Mouse (Mus musculus) hindbrain, embryonic 13.5 days (tissue): ENCODE results near the gene Kdf1. TPM values are rescaled to one million over a fixed set of nuclear protein-coding genes. Genes with fewer than 3 reads are reported as not detected.

Experiments
- ATAC-seq: fragments of 200-750 bp; cut with Nextera tagmentation; 2 replicates; pipeline ENCODE4 v1.8.0; 2017; ENCODE audit warnings: moderate TSS enrichment; ENCODE audit not compliant: low FRiP score
- H3K27ac ChIP-seq: fragments of 300-500 bp; sonication (generic); 2 replicates; pipeline ENCODE4 v1.5.1; 2015; ENCODE audit warnings: inconsistent platforms, mild to moderate bottlenecking, moderate library complexity
- H3K27me3 ChIP-seq: fragments of 300-500 bp; sonication (generic); 2 replicates; pipeline ENCODE4 v1.6.1; 2015; ENCODE audit warnings: mild to moderate bottlenecking, inconsistent platforms
- H3K36me3 ChIP-seq: fragments of 300-500 bp; sonication (generic); 2 replicates; pipeline ENCODE4 v1.6.1; 2015; ENCODE audit warnings: mild to moderate bottlenecking, inconsistent platforms
- H3K4me1 ChIP-seq: fragments of 300-500 bp; sonication (generic); replicated peaks from 2 replicates; pipeline ENCODE4 v1.6.1; 2015; ENCODE audit warnings: inconsistent platforms
- H3K4me2 ChIP-seq: fragments of 300-500 bp; sonication (generic); 2 replicates; pipeline ENCODE4 v1.6.1; 2015; ENCODE audit warnings: inconsistent platforms, mild to moderate bottlenecking, moderate library complexity
- H3K4me3 ChIP-seq: fragments of 300-500 bp; sonication (generic); 2 replicates; pipeline ENCODE4 v1.5.1; 2015; ENCODE audit warnings: mild to moderate bottlenecking, inconsistent platforms
- H3K9ac ChIP-seq: fragments of 300-500 bp; sonication (generic); 2 replicates; pipeline ENCODE4 v1.6.1; 2015; ENCODE audit warnings: mild to moderate bottlenecking, inconsistent platforms
- H3K9me3 ChIP-seq: fragments of 300-500 bp; sonication (generic); 2 replicates; pipeline ENCODE4 v1.6.1; 2016; ENCODE audit warnings: inconsistent platforms
- WGBS: fragments of 180-500 bp; shearing (Covaris S2); methylation state at CpG from one replicate; pipeline ENCODE4 v1.1.7; 2015; 5-methylcytosine and 5-hydroxymethylcytosine counted together
- polyA plus RNA-seq: library from polyadenylated mRNA; unstranded; fragments of >200 nt; fragmentation: Nextera tagmentation; extraction: Ambion mirVana; gene quantifications from 2 replicates; pipeline ENCODE4 v1.2.1, GENCODE M21; 2015

The Kdf1 gene
- polyA plus RNA-seq, 1 experiment from 2014 or later, result 0.30 TPM

DNA sequence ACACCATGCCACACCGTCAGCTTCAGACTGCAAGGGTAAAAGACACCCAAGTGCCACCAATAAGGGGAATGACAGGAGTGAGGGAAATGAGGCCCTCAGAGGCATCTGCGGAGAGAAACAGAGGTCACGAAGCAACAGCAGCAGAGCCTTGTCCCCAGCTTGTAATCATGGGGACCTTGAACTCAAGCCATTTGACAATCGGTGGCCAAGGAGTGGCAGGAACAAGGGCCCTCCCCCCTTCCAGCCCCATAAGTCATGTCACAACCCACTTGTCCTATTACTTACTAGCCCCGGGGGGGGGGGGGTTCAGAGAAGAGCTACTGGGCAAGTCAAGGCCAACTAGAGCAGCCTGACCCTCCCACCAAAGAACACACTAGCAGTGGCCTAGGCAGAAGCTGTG is 17.9 kb downstream of the Kdf1 start:
- Histone ChIP-seq H3K4me1 (no peaks in the 10 kb centered on the region), H3K27ac (no peak overlapping the region), H3K4me2 (no peak overlapping the region), H3K36me3 (peaks cover 98% of the 10 kb centered on the region), H3K9me3 (no peaks in the 10 kb centered on the region), H3K27me3 (no peaks in the 10 kb centered on the region), H3K4me3 (no peak overlapping the region), H3K9ac (no peak overlapping the region)
- 96% methylated on average over 5 of the region's 5 CpGs for WGBS
- ATAC-seq, result no peak

GRCm38 (mm10) chr4:133545272-133546231 is 26.8 kb downstream of the Kdf1 start, which contains the start of gene Nudc:
Gene Nudc (minus strand): TSS chr4:133545996.
- H3K27ac ChIP-seq, result peak within 1 kb of the TSS; percentile 88
- peaks cover 26% of the 10 kb centered on the region for H3K36me3 ChIP-seq
- peak within 1 kb of the TSS; percentile 89 for H3K9ac ChIP-seq
- ATAC-seq, result peak; percentile 98
- H3K4me2 ChIP-seq, result peak within 1 kb of the TSS; percentile 84
- peak within 1 kb of the TSS; percentile 93 for H3K4me3 ChIP-seq
- H3K27me3 ChIP-seq, result 0 out of 2 replicates have a peak, but pooled peaks cover 4% of the 10 kb centered on the region
- H3K4me1 ChIP-seq, result peaks cover 23% of the 10 kb centered on the region
- WGBS, result under 1% methylated on average over 72 of the region's 77 CpGs
- H3K9me3 ChIP-seq, result no peaks in the 10 kb centered on the region

DNA sequence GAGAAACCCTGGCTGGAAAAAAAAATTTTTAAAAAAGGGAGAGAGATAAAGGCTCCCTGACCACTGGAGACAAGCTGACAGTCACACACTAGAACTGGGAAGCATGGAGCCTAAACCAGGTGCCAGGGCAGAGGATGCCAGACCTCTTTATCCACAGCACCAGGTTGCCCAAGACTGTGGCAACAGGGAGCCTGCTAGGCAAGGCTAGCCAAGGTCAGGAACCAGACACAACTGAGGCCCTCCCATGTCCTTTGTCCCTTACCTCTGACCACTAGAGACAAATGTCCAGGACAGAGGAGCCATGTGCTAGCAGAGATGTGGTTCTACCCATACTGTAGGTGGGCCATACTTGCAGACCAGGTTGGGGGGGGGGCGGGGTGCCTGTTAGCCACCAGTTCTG is 33.3 kb downstream of the Kdf1 start:
- Histone ChIP-seq H3K4me1 (no peaks in the 10 kb centered on the region), H3K36me3 (no peaks in the 10 kb centered on the region), H3K9ac (no peak overlapping the region), H3K27ac (no peak overlapping the region), H3K9me3 (no peaks in the 10 kb centered on the region), H3K4me2 (no peak overlapping the region), H3K27me3 (peaks cover 20% of the 10 kb centered on the region; the same call in 1 of the 2 replicates), H3K4me3 (no peak overlapping the region)
- no peak for ATAC-seq
- 81% methylated on average over 1 of the region's 1 CpGs for WGBS

- H3K36me3 ChIP-seq, result no peaks in the 10 kb centered on the region
- no peaks in the 10 kb centered on the region for H3K4me1 ChIP-seq
- no peak within 1 kb of the TSS for H3K27ac ChIP-seq
- peaks cover 20% of the 10 kb centered on the region; the same call in 1 of the 2 replicates for H3K27me3 ChIP-seq
- no peak within 1 kb of the TSS for H3K4me2 ChIP-seq
- H3K4me3 ChIP-seq, result no peak within 1 kb of the TSS
- WGBS, result 73% methylated on average over 10 of the region's 10 CpGs
- H3K9me3 ChIP-seq, result no peaks in the 10 kb centered on the region
- no peak for ATAC-seq
- H3K9ac ChIP-seq, result no peak within 1 kb of the TSS
These were observed 34.1 kb downstream of the Kdf1 start, which contains the start of gene Nr0b2 for GRCm38 (mm10) chr4:133552768-133553447. Gene Nr0b2 (plus strand): TSS chr4:133553376.

DNA sequence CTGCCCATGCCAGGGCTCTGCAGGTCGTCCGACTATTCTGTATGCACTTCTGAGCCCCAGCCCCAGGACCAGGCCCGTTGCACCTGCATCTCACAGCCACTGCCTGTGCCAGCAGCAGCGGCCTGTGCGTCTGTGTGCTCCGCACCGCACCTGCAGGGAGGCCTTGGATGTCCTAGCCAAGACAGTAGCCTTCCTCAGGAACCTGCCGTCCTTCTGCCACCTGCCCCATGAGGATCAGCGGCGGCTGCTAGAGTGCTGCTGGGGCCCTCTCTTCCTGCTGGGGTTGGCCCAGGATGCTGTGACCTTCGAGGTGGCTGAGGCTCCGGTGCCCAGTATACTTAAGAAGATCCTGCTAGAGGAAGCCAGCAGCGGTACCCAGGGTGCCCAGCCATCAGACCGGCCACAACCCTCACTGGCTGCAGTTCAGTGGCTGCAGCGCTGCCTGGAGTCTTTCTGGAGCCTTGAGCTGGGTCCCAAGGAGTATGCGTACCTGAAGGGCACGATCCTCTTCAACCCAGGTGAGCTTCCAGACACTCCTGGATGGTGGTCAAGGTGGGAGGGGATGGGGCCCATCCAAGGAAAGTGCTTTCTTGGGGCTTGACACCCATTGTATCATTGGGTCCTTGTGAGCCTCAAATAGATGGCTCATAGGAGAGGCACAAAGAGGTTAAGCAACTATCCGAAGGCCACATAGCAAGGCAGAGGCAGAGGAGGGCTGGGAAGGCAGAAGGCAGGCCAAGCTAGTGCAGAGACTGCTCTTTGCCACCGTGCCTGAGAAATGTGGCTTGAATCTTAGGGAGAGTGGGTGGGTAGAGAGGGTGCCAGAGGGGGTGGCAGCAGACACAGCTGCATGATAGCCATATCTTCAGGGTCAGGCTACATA is 34.9 kb downstream of the Kdf1 start:
- Histone ChIP-seq H3K36me3 (no peaks in the 10 kb centered on the region), H3K4me1 (no peaks in the 10 kb centered on the region), H3K27me3 (peaks cover 20% of the 10 kb centered on the region; the same call in 1 of the 2 replicates), H3K4me2 (no peak overlapping the region), H3K27ac (no peak overlapping the region), H3K4me3 (no peak overlapping the region), H3K9ac (no peak overlapping the region), H3K9me3 (no peaks in the 10 kb centered on the region)
- 79% methylated on average over 19 of the region's 19 CpGs for WGBS
- no peak for ATAC-seq

GRCm38 (mm10) chr4:133557041-133557717 is 38.4 kb downstream of the Kdf1 start:
- Histone ChIP-seq H3K27ac (no peak overlapping the region), H3K36me3 (no peaks in the 10 kb centered on the region), H3K4me1 (no peaks in the 10 kb centered on the region), H3K9me3 (no peaks in the 10 kb centered on the region), H3K27me3 (peaks cover 6% of the 10 kb centered on the region; the same call in 1 of the 2 replicates), H3K4me2 (no peak overlapping the region), H3K4me3 (no peak overlapping the region), H3K9ac (no peak overlapping the region)
- 26% methylated on average over 10 of the region's 10 CpGs for WGBS
- no peak for ATAC-seq

GRCm38 (mm10) chr4:133559846-133560245 is 41.1 kb downstream of the Kdf1 start:
- Histone ChIP-seq H3K4me2 (no peak overlapping the region), H3K27me3 (no peaks in the 10 kb centered on the region), H3K36me3 (no peaks in the 10 kb centered on the region), H3K9me3 (no peaks in the 10 kb centered on the region), H3K27ac (no peak overlapping the region), H3K9ac (no peak overlapping the region), H3K4me3 (no peak overlapping the region), H3K4me1 (no peaks in the 10 kb centered on the region)
- 76% methylated on average over 4 of the region's 4 CpGs for WGBS
- ATAC-seq, result no peak

DNA sequence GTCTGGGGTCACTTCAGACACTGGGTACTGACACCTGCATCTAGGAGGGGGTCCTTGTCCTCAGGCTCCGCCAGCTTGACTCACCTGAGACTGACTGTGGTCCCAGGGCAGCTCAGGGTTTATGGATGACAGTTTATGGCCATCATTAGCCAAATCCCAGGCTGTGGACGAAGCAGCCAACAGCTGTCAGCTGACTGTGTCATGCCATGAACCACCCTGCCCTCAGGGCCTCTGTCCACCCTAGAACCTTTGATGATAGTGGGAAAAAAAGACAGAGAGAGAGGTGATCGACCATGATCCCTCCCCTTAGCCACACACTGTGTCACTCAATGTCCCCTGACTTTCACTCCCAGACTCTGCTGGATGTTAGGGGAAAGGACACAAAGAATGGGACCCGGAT is 42.9 kb downstream of the Kdf1 start:
- no peak overlapping the region for H3K4me3 ChIP-seq
- no peak for ATAC-seq

GRCm38 (mm10) chr4:133563123-133563571 is 44.4 kb downstream of the Kdf1 start:
- H3K9ac ChIP-seq, result no peak overlapping the region
- no peak for ATAC-seq
- 75% methylated on average over 11 of the region's 11 CpGs for WGBS

More for the DNA sequence above, 42.9 kb downstream of the Kdf1 start:
- H3K9ac ChIP-seq, result no peak overlapping the region
- no peaks in the 10 kb centered on the region for H3K27me3 ChIP-seq
- no peaks in the 10 kb centered on the region for H3K9me3 ChIP-seq
- no peaks in the 10 kb centered on the region for H3K36me3 ChIP-seq
- H3K4me2 ChIP-seq, result no peak overlapping the region
- H3K27ac ChIP-seq, result no peak overlapping the region
- 79% methylated on average over 4 of the region's 4 CpGs for WGBS
- H3K4me1 ChIP-seq, result no peaks in the 10 kb centered on the region

DNA sequence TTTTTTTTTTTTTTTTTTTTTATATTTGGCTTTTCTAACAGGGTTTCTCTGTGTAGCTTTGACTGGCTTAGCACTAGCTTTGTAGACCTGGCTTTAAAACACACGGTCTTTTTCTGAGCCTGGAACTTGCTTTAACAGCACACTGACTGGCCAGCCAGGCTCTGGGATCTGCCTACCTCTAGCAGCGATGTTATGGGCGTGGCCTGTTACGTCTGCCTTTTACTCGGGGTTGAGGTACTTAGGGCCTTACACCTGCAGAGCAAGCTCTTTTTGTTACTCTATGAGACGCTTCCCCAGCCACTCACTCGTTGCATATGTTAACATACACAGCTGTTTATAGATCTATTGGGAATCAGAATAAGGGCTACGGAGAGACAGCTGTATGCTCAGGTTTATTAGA is 48.5 kb downstream of the Kdf1 start:
- no peak overlapping the region for H3K4me3 ChIP-seq
- H3K36me3 ChIP-seq, result no peaks in the 10 kb centered on the region
- no peaks in the 10 kb centered on the region; the same call in 1 of the 2 replicates for H3K27me3 ChIP-seq
- H3K9me3 ChIP-seq, result no peaks in the 10 kb centered on the region
- no peak overlapping the region for H3K4me2 ChIP-seq
- no peaks in the 10 kb centered on the region for H3K4me1 ChIP-seq
- ATAC-seq, result no peak
- WGBS, result 30% methylated on average over 8 of the region's 8 CpGs
- H3K27ac ChIP-seq, result no peak overlapping the region
- no peak overlapping the region for H3K9ac ChIP-seq

More at GRCm38 (mm10) chr4:133563123-133563571, 44.4 kb downstream of the Kdf1 start:
- Histone ChIP-seq H3K27me3 (no peaks in the 10 kb centered on the region), H3K4me2 (no peak overlapping the region), H3K9me3 (no peaks in the 10 kb centered on the region), H3K36me3 (no peaks in the 10 kb centered on the region), H3K4me1 (no peaks in the 10 kb centered on the region), H3K27ac (no peak overlapping the region), H3K4me3 (no peak overlapping the region)
